Mouse (Mus musculus) urinary bladder, postnatal 36 days (tissue): ENCODE results near the gene Dgki.

Source experiments
- DNase-seq, 2 experiments: peaks; one replicate each; pipeline ENCODE4 v3.0.0; 2022; ENCODE audit warnings: low spot score in 2 of 2, mixed read lengths in 1 of 2

Gene Dgki

GRCm38 (mm10) chr6:37026343-37027243, 273.4 kb downstream of the Dgki start:
- DNase-seq, result no peak

GRCm38 (mm10) chr6:37016046-37016445, 283.9 kb downstream of the Dgki start:
- no peak for DNase-seq

- DNase-seq, result no peak
Measured at GRCm38 (mm10) chr6:37011597-37011996, 288.4 kb downstream of the Dgki start.

GRCm38 (mm10) chr6:37007573-37007972, 292.4 kb downstream of the Dgki start:
- no peak for DNase-seq

GRCm38 (mm10) chr6:37004914-37005313, 295.1 kb downstream of the Dgki start:
- DNase-seq, result no peak

GRCm38 (mm10) chr6:37003235-37003634, 296.7 kb downstream of the Dgki start:
- DNase-seq, result no peak

GRCm38 (mm10) chr6:36998942-36999341, 301.0 kb downstream of the Dgki start:
- DNase-seq, result no peak

- no peak for DNase-seq
Measured at GRCm38 (mm10) chr6:36994329-36994728, 305.7 kb downstream of the Dgki start.

- DNase-seq, result no peak
Measured at GRCm38 (mm10) chr6:36990186-36990585, 309.8 kb downstream of the Dgki start.

- no peak for DNase-seq
Measured at GRCm38 (mm10) chr6:36988800-36989199, 311.2 kb downstream of the Dgki start.

- DNase-seq, result no peak
Measured at GRCm38 (mm10) chr6:36981646-36982045, 318.3 kb downstream of the Dgki start.

- DNase-seq, result no peak
Measured at GRCm38 (mm10) chr6:36980475-36980874, 319.5 kb downstream of the Dgki start.

- no peak for DNase-seq
Measured at GRCm38 (mm10) chr6:36978176-36978575, 321.8 kb downstream of the Dgki start.

GRCm38 (mm10) chr6:36973096-36973495, 326.9 kb downstream of the Dgki start:
- no peak for DNase-seq

GRCm38 (mm10) chr6:36972494-36972893, 327.5 kb downstream of the Dgki start:
- DNase-seq, result no peak

GRCm38 (mm10) chr6:36969249-36969885, 330.6 kb downstream of the Dgki start:
- DNase-seq, result no peak

- no peak for DNase-seq
Measured at GRCm38 (mm10) chr6:36960658-36961057, 339.3 kb downstream of the Dgki start.

GRCm38 (mm10) chr6:36955293-36955692, 344.7 kb downstream of the Dgki start:
- DNase-seq, result no peak

- DNase-seq, result no peak
Measured at GRCm38 (mm10) chr6:36950648-36951047, 349.3 kb downstream of the Dgki start.

GRCm38 (mm10) chr6:36947861-36948260, 352.1 kb downstream of the Dgki start:
- DNase-seq, result no peak

GRCm38 (mm10) chr6:36937527-36937926, 362.5 kb downstream of the Dgki start:
- DNase-seq, result no peak

GRCm38 (mm10) chr6:36936816-36937215, 363.2 kb downstream of the Dgki start:
- no peak for DNase-seq

GRCm38 (mm10) chr6:36931473-36931872, 368.5 kb downstream of the Dgki start:
- no peak for DNase-seq
